Mouse (Mus musculus) testis, postnatal 14 days (tissue): ENCODE measurements at regions not wholly inside any gene's neighbourhood (a gene's known extent, or its start where the extent isn't known, plus 50 kb on each side); places are given as distances from the start of the nearest gene placed in this dataset.
"Not testable (repeated sequence)": the region's sequence is repeated elsewhere in the genome, so short reads cannot be mapped to it uniquely, and the experiment has no call there.

Experiments
- DNase-seq: peaks from one replicate; pipeline ENCODE4 v3.0.0; 2021; ENCODE audit warnings: low spot score

DNA sequence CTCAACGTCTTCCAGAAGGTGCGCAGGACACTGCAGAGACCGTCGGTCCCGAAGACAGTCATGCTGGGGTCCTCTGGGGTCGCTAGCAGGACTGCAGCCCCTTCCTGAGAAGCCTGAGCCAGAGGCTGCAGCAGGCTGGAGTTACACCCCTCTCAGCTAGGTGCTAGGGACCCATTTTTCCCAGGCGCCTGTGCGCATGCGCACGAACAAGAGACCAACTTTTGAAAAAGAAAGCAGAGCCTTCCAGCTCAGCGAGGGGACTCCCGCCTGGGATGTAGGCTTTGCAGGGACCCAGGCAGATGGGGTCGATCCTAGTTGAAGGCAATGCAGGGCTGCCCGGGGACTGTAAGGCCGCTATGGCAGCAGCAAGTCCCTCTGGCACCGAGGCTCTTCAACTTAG, 104.7 kb upstream of the Atg7 start:
- DNase-seq: peak; percentile 10

DNA sequence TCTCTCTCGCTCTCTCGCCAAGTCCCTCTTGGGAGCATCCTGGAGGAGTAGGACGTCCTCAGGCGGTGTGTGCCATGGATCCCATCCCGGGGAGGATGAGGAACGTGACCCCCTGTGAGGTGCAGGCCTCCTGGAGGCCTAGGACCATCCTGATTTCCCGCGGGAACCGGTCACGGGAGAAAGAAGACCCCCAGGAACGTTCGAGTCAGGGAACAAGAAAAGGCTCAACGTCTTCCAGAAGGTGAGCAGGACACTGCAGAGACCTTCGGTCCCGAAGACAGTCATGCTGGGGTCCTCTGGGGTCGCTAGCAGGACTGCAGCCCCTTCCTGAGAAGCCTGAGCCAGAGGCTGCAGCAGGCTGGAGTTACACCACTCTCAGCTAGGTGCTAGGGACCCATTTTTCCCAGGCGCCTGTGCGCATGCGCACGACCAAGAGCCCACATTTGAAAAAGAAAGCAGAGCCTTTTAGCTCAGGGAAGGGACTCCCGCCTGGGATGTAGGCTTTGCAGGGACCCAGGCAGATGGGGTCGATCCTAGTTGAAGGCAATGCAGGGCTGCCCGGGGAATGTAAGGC, 92.7 kb upstream of the Atg7 start:
- DNase-seq: not testable (repeated sequence)

- DNase-seq: not testable (repeated sequence)
Measured at GRCm38 (mm10) chr6:114553072-114553471, 89.8 kb upstream of the Atg7 start.

GRCm38 (mm10) chr6:114555186-114555585, 87.7 kb upstream of the Atg7 start:
- DNase-seq: not testable (repeated sequence)

- DNase-seq: peak; percentile 67
Measured at GRCm38 (mm10) chr6:114577319-114577718, 65.6 kb upstream of the Atg7 start.
